Mouse (Mus musculus) heart, embryonic 15.5 days (tissue): ENCODE results near the gene Sf1. TPM values are rescaled to one million over a fixed set of nuclear protein-coding genes. Genes with fewer than 3 reads are reported as not detected.

ENCODE experiments used
- ATAC-seq: fragments of 200-750 bp; cut with Nextera tagmentation; replicated peaks from 2 replicates; pipeline ENCODE4 v1.8.0; 2017; ENCODE audit warnings: low read depth, moderate TSS enrichment; ENCODE audit not compliant: insufficient number of reproducible peaks, insufficient read depth, low FRiP score
- H3K27ac ChIP-seq: fragments of 300-500 bp; sonication (generic); 2 replicates; pipeline ENCODE4 v1.5.1; 2015; ENCODE audit warnings: mild to moderate bottlenecking, inconsistent platforms
- H3K27me3 ChIP-seq: fragments of 300-500 bp; sonication (generic); 2 replicates; pipeline ENCODE4 v1.6.1; 2015; ENCODE audit warnings: inconsistent platforms
- H3K36me3 ChIP-seq: fragments of 300-500 bp; sonication (generic); 2 replicates; pipeline ENCODE4 v1.6.1; 2015; ENCODE audit warnings: mild to moderate bottlenecking, inconsistent platforms
- H3K4me1 ChIP-seq: fragments of 300-500 bp; sonication (generic); replicated peaks from 2 replicates; pipeline ENCODE4 v1.6.1; 2015; ENCODE audit warnings: inconsistent platforms
- H3K4me2 ChIP-seq: fragments of 300-500 bp; sonication (generic); 2 replicates; pipeline ENCODE4 v1.6.1; 2015; ENCODE audit warnings: inconsistent platforms, mild to moderate bottlenecking, moderate library complexity
- H3K4me3 ChIP-seq: fragments of 300-500 bp; sonication (generic); 2 replicates; pipeline ENCODE4 v1.5.1; 2015; ENCODE audit warnings: mild to moderate bottlenecking, inconsistent platforms
- H3K9ac ChIP-seq: fragments of 300-500 bp; sonication (generic); 2 replicates; pipeline ENCODE4 v1.6.1; 2015; ENCODE audit warnings: mild to moderate bottlenecking, inconsistent platforms
- H3K9me3 ChIP-seq: fragments of 300-500 bp; sonication (generic); replicated peaks from 2 replicates; pipeline ENCODE4 v1.6.1; 2016; ENCODE audit warnings: inconsistent platforms
- WGBS: fragments of 180-500 bp; shearing (Covaris S2); methylation state at CpG from one replicate; pipeline ENCODE4 v1.1.7; 2015; ENCODE audit warnings: mixed read lengths; 5-methylcytosine and 5-hydroxymethylcytosine counted together
- polyA plus RNA-seq: library from polyadenylated mRNA; unstranded; fragments of >200 nt; fragmentation: Nextera tagmentation; extraction: Ambion mirVana; gene quantifications from 2 replicates; pipeline ENCODE4 v1.2.1, GENCODE M21; 2015

Gene Sf1
- polyA plus RNA-seq, 1 experiment from 2014 or later = 79.0 TPM

GRCm38 (mm10) chr19:6388006-6388405 is 24.5 kb downstream of the Sf1 start:
- no peak for ATAC-seq
- Histone ChIP-seq H3K4me2 (no peak overlapping the region), H3K4me1 (peaks cover 47% of the 10 kb centered on the region), H3K27ac (no peak overlapping the region), H3K36me3 (peaks cover 41% of the 10 kb centered on the region), H3K27me3 (no peaks in the 10 kb centered on the region), H3K4me3 (no peak overlapping the region), H3K9me3 (no peaks in the 10 kb centered on the region), H3K9ac (no peak overlapping the region)
- 73% methylated on average over 13 of the region's 13 CpGs for WGBS

DNA sequence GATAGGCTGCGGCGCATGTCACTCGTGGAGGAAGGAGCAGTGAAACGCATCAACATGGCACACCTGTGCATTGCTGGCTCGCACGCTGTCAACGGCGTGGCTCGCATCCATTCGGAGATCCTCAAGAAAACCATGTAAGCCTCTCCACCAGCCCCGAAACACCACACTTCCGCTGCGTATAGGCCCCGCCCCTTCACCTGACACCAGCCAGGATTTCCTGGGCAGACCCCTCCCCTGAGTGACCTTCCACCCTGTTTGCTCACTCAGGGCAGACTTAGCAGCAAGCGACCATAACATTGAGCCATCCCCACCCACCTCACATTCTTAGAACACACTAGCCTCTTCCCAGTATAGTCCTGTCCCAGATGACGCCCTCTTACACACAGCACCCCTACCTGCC is 26.3 kb downstream of the Sf1 start:
- Histone ChIP-seq H3K27me3 (no peaks in the 10 kb centered on the region), H3K36me3 (peaks cover 54% of the 10 kb centered on the region), H3K4me2 (peak overlapping the region; percentile 35), H3K27ac (no peak overlapping the region), H3K9me3 (no peaks in the 10 kb centered on the region), H3K4me3 (peak overlapping the region; percentile 4; the same call in 1 of the 2 replicates), H3K9ac (no peak overlapping the region), H3K4me1 (peaks cover 29% of the 10 kb centered on the region)
- no peak for ATAC-seq
- WGBS = 31% methylated on average over 16 of the region's 16 CpGs

DNA sequence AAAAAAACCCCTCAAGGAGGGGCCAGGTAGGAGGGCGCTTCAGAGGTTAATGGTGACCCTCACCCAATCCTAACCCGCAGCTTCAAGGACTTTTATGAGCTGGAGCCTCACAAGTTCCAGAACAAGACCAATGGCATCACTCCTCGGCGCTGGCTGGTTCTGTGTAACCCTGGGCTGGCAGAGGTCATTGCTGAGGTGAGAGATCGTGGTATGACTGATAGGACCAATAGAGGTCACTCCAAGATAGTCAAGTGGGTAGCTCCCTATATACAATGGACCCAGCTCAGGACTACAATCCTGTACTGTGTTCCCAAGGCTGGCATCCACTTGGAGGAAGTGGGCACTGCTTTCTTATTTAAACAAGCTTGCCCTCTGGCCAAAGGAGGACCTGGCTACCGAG is 26.8 kb downstream of the Sf1 start:
- Histone ChIP-seq H3K36me3 (peaks cover 54% of the 10 kb centered on the region), H3K4me3 (no peak overlapping the region), H3K27me3 (no peaks in the 10 kb centered on the region), H3K4me2 (no peak overlapping the region), H3K4me1 (peaks cover 26% of the 10 kb centered on the region), H3K27ac (no peak overlapping the region), H3K9me3 (no peaks in the 10 kb centered on the region), H3K9ac (no peak overlapping the region)
- WGBS = 62% methylated on average over 6 of the region's 6 CpGs
- no peak for ATAC-seq

- H3K9ac ChIP-seq = no peak overlapping the region
- peaks cover 4% of the 10 kb centered on the region for H3K4me1 ChIP-seq
- H3K36me3 ChIP-seq = peaks cover 48% of the 10 kb centered on the region
- no peak overlapping the region for H3K4me2 ChIP-seq
- no peaks in the 10 kb centered on the region for H3K27me3 ChIP-seq
- WGBS = 92% methylated on average over 14 of the region's 14 CpGs
- no peaks in the 10 kb centered on the region for H3K9me3 ChIP-seq
- no peak overlapping the region for H3K4me3 ChIP-seq
- no peak for ATAC-seq
- H3K27ac ChIP-seq = no peak overlapping the region
Observed at GRCm38 (mm10) chr19:6392743-6393393, 29.4 kb downstream of the Sf1 start.

DNA sequence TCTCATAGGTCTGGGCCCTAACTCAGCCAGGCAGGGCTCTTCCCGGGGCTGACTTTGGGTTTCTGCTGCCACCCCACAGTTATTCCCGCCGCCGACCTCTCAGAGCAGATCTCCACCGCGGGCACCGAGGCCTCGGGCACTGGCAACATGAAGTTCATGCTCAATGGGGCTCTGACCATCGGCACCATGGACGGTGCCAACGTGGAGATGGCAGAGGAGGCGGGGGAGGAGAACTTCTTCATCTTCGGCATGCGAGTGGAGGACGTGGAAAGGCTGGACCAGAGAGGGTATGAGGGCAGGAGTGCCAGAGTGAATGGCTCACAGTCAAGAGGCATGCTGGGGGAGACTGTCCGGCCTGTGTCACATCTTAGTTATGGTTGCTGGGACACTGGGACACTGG is 30.1 kb downstream of the Sf1 start:
- no peak for ATAC-seq
- Histone ChIP-seq H3K4me2 (no peak overlapping the region), H3K4me1 (peaks cover 9% of the 10 kb centered on the region), H3K9ac (no peak overlapping the region), H3K27me3 (no peaks in the 10 kb centered on the region), H3K9me3 (no peaks in the 10 kb centered on the region), H3K27ac (no peak overlapping the region), H3K4me3 (no peak overlapping the region), H3K36me3 (peaks cover 48% of the 10 kb centered on the region)
- WGBS = 86% methylated on average over 16 of the region's 16 CpGs

- H3K4me1 ChIP-seq = peaks cover 30% of the 10 kb centered on the region
- no peak overlapping the region for H3K9ac ChIP-seq
- H3K9me3 ChIP-seq = no peaks in the 10 kb centered on the region
- H3K27me3 ChIP-seq = no peaks in the 10 kb centered on the region
- H3K4me3 ChIP-seq = no peak overlapping the region
- peaks cover 33% of the 10 kb centered on the region for H3K36me3 ChIP-seq
- ATAC-seq = no peak
- 89% methylated on average over 5 of the region's 5 CpGs for WGBS
- H3K27ac ChIP-seq = no peak overlapping the region
- no peak overlapping the region for H3K4me2 ChIP-seq
Observed at GRCm38 (mm10) chr19:6396237-6396636, 32.7 kb downstream of the Sf1 start.

- no peak for ATAC-seq
- peak overlapping the region; percentile 100; the same call in 1 of the 2 replicates for H3K4me2 ChIP-seq
- 0 out of 2 replicates have a peak overlapping the region, but pooled peaks have one; percentile 74 for H3K27ac ChIP-seq
- WGBS = 84% methylated on average over 22 of the region's 22 CpGs
- H3K4me3 ChIP-seq = no peak overlapping the region
- H3K36me3 ChIP-seq = peaks cover 18% of the 10 kb centered on the region
- peaks cover 9% of the 10 kb centered on the region; the same call in 1 of the 2 replicates for H3K27me3 ChIP-seq
- no peak overlapping the region for H3K9ac ChIP-seq
- peaks cover 38% of the 10 kb centered on the region for H3K4me1 ChIP-seq
- no peaks in the 10 kb centered on the region for H3K9me3 ChIP-seq
Observed at GRCm38 (mm10) chr19:6397582-6398249, 34.2 kb downstream of the Sf1 start.

DNA sequence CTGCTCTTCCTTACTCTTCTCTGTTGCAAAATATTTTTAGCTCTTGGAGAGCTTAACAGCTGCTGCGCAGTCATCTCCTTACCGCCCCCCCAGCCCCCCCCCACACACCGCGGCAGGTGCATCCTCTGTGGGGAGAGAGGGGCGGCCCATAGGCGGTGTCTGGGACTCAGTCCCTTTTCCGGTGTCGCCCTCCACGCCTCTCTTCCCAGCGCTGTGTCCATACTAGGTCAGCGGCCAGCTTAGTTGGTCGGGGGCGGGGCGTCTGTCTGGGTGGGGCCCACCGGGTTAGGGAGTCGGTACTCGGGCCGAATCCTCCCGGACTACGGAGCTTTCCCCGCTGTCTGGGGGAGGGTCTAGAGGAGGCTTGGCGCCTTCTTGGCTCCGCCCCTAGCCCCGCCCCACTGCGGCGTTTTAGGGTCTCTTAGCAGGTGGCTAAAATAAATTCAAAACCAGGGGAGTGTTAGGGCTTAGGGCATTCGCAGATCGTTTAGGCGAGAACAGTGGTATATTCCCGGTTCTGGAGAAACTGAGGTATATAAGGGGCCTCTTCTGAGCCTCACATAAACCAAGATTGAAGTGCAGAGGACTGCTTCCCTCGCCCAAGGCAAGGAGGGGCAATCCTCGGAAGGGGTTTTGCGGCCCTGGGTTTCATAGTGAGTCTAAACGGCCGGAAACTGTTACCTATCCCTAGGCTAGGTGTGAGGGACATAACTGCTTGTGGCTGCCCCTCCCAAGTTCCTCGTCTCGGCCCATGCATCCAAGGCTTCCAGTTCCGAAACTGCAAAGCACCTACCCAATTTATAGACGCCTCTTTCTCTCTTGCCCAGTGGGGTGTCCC is 35.2 kb downstream of the Sf1 start:
- Histone ChIP-seq H3K4me3 (peak overlapping the region; percentile 69), H3K27ac (peak overlapping the region; percentile 74), H3K36me3 (peaks cover 9% of the 10 kb centered on the region; the same call in 1 of the 2 replicates), H3K27me3 (peaks cover 16% of the 10 kb centered on the region; the same call in 1 of the 2 replicates), H3K4me1 (peaks cover 38% of the 10 kb centered on the region), H3K9ac (peak overlapping the region; percentile 72), H3K4me2 (peak overlapping the region; percentile 100), H3K9me3 (no peaks in the 10 kb centered on the region)
- peak; percentile 62 for ATAC-seq
- under 1% methylated on average over 39 of the region's 39 CpGs for WGBS

- Histone ChIP-seq H3K4me3 (peak within 1 kb of the TSS; percentile 69), H3K27ac (peak within 1 kb of the TSS; percentile 74), H3K4me2 (peak within 1 kb of the TSS; percentile 100), H3K9me3 (no peaks in the 10 kb centered on the region), H3K9ac (peak within 1 kb of the TSS; percentile 72), H3K27me3 (peaks cover 18% of the 10 kb centered on the region; the same call in 1 of the 2 replicates), H3K36me3 (peaks cover 4% of the 10 kb centered on the region; the same call in 1 of the 2 replicates), H3K4me1 (peaks cover 38% of the 10 kb centered on the region)
- under 1% methylated on average over 86 of the region's 87 CpGs for WGBS
- 0 out of 2 replicates have a peak, but pooled peaks have one; percentile 0 for ATAC-seq
Observed at GRCm38 (mm10) chr19:6399285-6400095, 36.0 kb downstream of the Sf1 start, which contains the start of gene Rasgrp2. TSS of gene Rasgrp2 (plus strand) at chr19:6399340.
